Mouse (Mus musculus): ENCODE measurements at regions not wholly inside any gene's neighbourhood (a gene's known extent, or its start where the extent isn't known, plus 50 kb on each side); places are given as distances from the start of the nearest gene placed in this dataset.
A peak's percentile ranks its signal among the peaks of the same experiment; 100 is the strongest.

DNA sequence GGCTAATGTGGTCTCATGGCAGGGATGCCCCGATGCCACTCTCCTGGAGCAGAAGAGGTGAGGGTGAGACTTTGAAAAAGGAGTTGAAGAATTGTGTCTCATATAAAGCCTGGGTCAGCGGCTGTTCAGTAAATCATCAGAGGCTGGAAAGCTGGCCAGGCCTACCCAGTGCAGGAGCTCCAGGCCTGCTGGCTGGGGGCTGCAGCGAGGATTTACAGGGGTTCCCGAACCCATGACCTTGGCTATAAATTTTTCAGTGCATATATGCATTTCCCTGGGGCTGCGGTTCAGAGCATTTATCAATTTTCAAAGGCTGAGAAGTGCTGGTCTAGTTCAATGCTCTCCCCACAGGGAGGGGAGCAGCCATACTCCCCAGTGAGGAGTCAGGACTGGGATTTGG is 70.9 kb upstream of the Aldh1b1 start:
- no peak overlapping the region for H3K4me2 ChIP-seq (ENCODE audit: low read length)
- H3K27ac ChIP-seq = no peak overlapping the region
- no peak overlapping the region for H3K4me3 ChIP-seq (replicated peaks; ENCODE audit: low read depth, low read length)
- H3K4me1 ChIP-seq (replicated peaks; ENCODE audit: insufficient read depth, low read length) = no peaks in the 10 kb centered on the region
- ATAC-seq (replicated peaks; ENCODE audit: low FRiP score, low read depth) = no peak
- no peaks in the 10 kb centered on the region for H3K36me3 ChIP-seq (ENCODE audit: insufficient read depth, low read length)
- H3K9ac ChIP-seq (ENCODE audit: low read depth, low read length) = no peak overlapping the region
- no peaks in the 10 kb centered on the region for H3K9me3 ChIP-seq (replicated peaks; ENCODE audit: low read length)
- WGBS = 29% methylated on average over 5 of the region's 5 CpGs
- no peaks in the 10 kb centered on the region for H3K27me3 ChIP-seq (ENCODE audit: insufficient read depth, low read length)
- peak; percentile 66 for DNase-seq (ENCODE audit: low spot score)
- TF ChIP-seq CTCF (IDR thresholded peaks at IDR 0.05; ENCODE audit: low read depth) = no peak

DNA sequence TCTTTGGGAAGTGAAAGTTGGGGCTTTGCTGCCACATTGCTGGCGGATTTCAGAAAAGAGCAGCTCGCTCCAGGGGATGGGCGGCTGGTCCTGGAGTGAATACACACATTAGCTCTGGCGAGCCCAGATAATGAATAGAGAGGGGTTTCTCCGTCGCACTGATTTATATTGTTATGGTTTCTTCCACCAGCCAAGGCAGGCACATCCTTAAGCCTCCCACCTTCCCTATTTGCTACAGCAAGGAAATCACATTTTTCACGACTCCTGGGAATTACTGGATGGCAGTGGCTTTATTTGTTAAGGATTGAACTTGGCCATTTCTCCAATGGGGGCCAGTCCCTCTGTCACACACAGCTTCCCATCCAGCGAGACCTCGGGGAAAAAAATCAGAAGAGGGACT is 71.3 kb upstream of the Aldh1b1 start:
- TF ChIP-seq CTCF (IDR thresholded peaks at IDR 0.05; ENCODE audit: low read depth) = no peak
- WGBS = 32% methylated on average over 9 of the region's 9 CpGs
- H3K4me1 ChIP-seq (replicated peaks; ENCODE audit: insufficient read depth, low read length) = no peaks in the 10 kb centered on the region
- no peak overlapping the region for H3K9ac ChIP-seq (ENCODE audit: low read depth, low read length)
- no peaks in the 10 kb centered on the region for H3K27me3 ChIP-seq (ENCODE audit: insufficient read depth, low read length)
- ATAC-seq (replicated peaks; ENCODE audit: low FRiP score, low read depth) (no peak), DNase-seq (ENCODE audit: low spot score) (no peak)
- no peaks in the 10 kb centered on the region for H3K36me3 ChIP-seq (ENCODE audit: insufficient read depth, low read length)
- H3K9me3 ChIP-seq (replicated peaks; ENCODE audit: low read length) = no peaks in the 10 kb centered on the region
- no peak overlapping the region for H3K4me3 ChIP-seq (replicated peaks; ENCODE audit: low read depth, low read length)
- H3K27ac ChIP-seq = no peak overlapping the region
- no peak overlapping the region for H3K4me2 ChIP-seq (ENCODE audit: low read length)

DNA sequence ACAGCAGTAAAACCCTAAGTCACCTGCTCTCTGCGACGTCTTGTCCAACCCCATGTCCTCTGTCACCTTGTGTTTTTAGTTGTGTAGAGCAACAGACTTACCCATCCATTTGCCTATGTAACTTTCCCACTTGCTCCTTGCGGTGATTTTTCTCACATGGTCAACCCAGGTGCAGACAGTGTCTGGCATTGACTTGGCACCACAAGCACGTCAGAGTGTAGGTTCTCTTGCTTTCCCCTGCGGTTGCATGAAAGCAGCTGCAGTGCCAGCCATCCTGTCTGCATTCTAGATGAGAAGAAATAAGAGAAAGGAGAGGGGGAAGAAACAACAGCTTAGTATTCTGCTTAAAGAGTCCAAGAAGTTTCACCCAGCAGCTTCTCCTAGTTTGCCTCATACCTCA is 72.0 kb upstream of the Aldh1b1 start:
- no peak overlapping the region for H3K4me3 ChIP-seq (replicated peaks; ENCODE audit: low read depth, low read length)
- no peaks in the 10 kb centered on the region for H3K27me3 ChIP-seq (ENCODE audit: insufficient read depth, low read length)
- H3K9ac ChIP-seq (ENCODE audit: low read depth, low read length) = no peak overlapping the region
- no peaks in the 10 kb centered on the region for H3K9me3 ChIP-seq (replicated peaks; ENCODE audit: low read length)
- H3K27ac ChIP-seq = no peak overlapping the region
- no peak for ATAC-seq (replicated peaks; ENCODE audit: low FRiP score, low read depth)
- H3K4me2 ChIP-seq (ENCODE audit: low read length) = no peak overlapping the region
- no peak for TF ChIP-seq CTCF (IDR thresholded peaks at IDR 0.05; ENCODE audit: low read depth)
- no peaks in the 10 kb centered on the region for H3K36me3 ChIP-seq (ENCODE audit: insufficient read depth, low read length)
- WGBS = 87% methylated on average over 5 of the region's 5 CpGs
- H3K4me1 ChIP-seq (replicated peaks; ENCODE audit: insufficient read depth, low read length) = no peaks in the 10 kb centered on the region
- no peak for DNase-seq (ENCODE audit: low spot score)

DNA sequence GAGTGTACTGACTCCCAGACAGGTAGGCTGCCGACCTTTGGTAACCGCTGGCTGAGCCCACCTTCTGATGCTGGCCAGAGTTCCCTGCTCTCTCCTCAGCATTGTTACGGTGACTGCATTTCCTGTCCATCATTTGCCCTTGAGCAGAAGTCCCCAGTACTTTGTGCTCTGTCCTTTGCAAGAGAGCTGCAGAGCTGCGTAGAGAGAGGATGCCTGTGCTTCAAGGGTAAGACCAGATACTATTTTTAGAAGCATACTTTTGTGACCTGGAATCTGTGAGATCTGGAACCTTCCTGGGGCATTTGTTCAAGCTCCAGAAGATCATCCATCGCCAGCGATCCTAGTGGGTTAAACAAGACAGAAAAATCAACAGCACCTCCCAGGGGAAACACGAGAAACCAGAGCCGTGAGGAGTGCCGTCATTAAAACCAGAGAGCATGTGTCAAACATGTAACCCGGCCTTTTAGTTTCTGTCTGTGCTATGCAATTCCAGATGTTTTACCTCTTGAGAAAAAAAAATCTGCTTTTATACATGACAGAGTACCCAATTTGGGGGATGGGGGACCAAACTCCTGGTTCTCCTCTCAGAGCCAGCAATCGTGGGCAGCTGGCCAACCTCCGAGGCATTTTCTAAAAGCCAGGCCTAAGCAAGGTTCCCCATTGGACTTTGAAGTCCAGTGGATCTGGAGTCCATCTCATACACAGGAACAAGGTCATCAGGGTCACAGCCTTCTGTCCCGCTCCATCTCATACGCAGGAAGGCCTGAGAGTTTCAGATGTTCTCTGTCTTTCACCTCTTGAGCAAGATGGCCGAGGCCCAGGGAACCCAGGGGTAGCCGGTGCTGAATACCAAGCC is 73.5 kb upstream of the Aldh1b1 start:
- Histone ChIP-seq H3K36me3 (ENCODE audit: insufficient read depth, low read length) (no peaks in the 10 kb centered on the region), H3K9me3 (replicated peaks; ENCODE audit: low read length) (no peaks in the 10 kb centered on the region), H3K9ac (ENCODE audit: low read depth, low read length) (no peak overlapping the region), H3K4me1 (replicated peaks; ENCODE audit: insufficient read depth, low read length) (no peaks in the 10 kb centered on the region), H3K4me2 (ENCODE audit: low read length) (no peak overlapping the region), H3K4me3 (replicated peaks; ENCODE audit: low read depth, low read length) (no peak overlapping the region), H3K27me3 (ENCODE audit: insufficient read depth, low read length) (no peaks in the 10 kb centered on the region), H3K27ac (no peak overlapping the region)
- DNase-seq (ENCODE audit: low spot score) (peak; percentile 76), ATAC-seq (replicated peaks; ENCODE audit: low FRiP score, low read depth) (0 out of 2 replicates have a peak, but pooled peaks have one; percentile 13)
- WGBS = 46% methylated on average over 16 of the region's 16 CpGs
- TF ChIP-seq CTCF (IDR thresholded peaks at IDR 0.05; ENCODE audit: low read depth) = no peak

DNA sequence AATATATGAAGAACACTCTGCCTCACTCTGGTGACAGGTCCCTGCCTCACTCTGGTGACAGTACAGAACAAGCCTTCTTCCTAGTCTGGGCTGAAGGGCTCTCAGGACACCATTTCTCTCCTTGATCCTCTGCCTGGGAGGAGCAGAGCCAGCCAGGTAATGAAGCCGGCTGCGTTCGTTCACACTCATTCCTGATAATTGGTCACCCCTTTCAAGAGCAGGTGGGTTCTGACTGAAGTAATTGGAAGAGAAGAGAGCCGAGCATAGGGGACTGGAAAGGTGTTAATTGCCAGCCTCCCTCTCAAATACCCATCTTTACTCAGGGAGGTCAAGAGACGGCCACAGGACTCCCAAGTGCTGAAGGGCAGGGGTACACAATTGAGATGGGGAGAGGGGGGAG is 78.5 kb upstream of the Aldh1b1 start:
- WGBS = 47% methylated on average over 5 of the region's 5 CpGs
- DNase-seq (ENCODE audit: low spot score) = no peak
- ATAC-seq (replicated peaks; ENCODE audit: low FRiP score, low read depth) = no peak
- H3K9ac ChIP-seq (ENCODE audit: low read depth, low read length) = no peak overlapping the region
- no peaks in the 10 kb centered on the region for H3K36me3 ChIP-seq (ENCODE audit: insufficient read depth, low read length)
- H3K27ac ChIP-seq = no peak overlapping the region
- no peaks in the 10 kb centered on the region for H3K9me3 ChIP-seq (replicated peaks; ENCODE audit: low read length)
- no peaks in the 10 kb centered on the region for H3K4me1 ChIP-seq (replicated peaks; ENCODE audit: insufficient read depth, low read length)
- TF ChIP-seq CTCF (IDR thresholded peaks at IDR 0.05; ENCODE audit: low read depth) = no peak
- no peak overlapping the region for H3K4me2 ChIP-seq (ENCODE audit: low read length)
- H3K4me3 ChIP-seq (replicated peaks; ENCODE audit: low read depth, low read length) = no peak overlapping the region
- H3K27me3 ChIP-seq (ENCODE audit: insufficient read depth, low read length) = no peaks in the 10 kb centered on the region

DNA sequence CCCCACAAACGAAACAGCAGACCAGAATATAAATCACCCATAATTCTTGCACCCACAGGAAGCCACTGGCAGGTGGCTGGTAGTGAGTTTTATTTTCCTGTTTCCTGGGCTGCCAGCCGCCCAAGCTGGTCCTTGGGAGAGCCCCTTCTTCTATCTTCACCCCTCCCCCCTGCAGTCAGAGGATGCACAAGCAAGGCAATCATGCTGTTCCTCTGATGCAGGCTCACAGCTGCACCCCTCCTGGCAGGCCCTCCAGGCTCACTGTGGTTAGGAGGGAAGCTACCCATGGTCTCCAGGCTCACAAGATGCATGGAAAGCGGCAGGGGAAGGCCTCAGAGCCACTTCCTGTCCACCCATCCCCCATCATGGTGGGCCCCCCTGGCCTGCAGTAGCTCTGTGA is 79.3 kb upstream of the Aldh1b1 start:
- H3K4me3 ChIP-seq (replicated peaks; ENCODE audit: low read depth, low read length) = no peak overlapping the region
- no peak overlapping the region for H3K9ac ChIP-seq (ENCODE audit: low read depth, low read length)
- H3K4me1 ChIP-seq (replicated peaks; ENCODE audit: insufficient read depth, low read length) = no peaks in the 10 kb centered on the region
- no peak overlapping the region for H3K27ac ChIP-seq
- 48% methylated on average over 3 of the region's 3 CpGs for WGBS
- H3K27me3 ChIP-seq (ENCODE audit: insufficient read depth, low read length) = no peaks in the 10 kb centered on the region
- DNase-seq (ENCODE audit: low spot score) = no peak
- ATAC-seq (replicated peaks; ENCODE audit: low FRiP score, low read depth) = no peak
- H3K9me3 ChIP-seq (replicated peaks; ENCODE audit: low read length) = no peaks in the 10 kb centered on the region
- H3K4me2 ChIP-seq (ENCODE audit: low read length) = no peak overlapping the region
- TF ChIP-seq CTCF (IDR thresholded peaks at IDR 0.05; ENCODE audit: low read depth) = no peak
- no peaks in the 10 kb centered on the region for H3K36me3 ChIP-seq (ENCODE audit: insufficient read depth, low read length)

DNA sequence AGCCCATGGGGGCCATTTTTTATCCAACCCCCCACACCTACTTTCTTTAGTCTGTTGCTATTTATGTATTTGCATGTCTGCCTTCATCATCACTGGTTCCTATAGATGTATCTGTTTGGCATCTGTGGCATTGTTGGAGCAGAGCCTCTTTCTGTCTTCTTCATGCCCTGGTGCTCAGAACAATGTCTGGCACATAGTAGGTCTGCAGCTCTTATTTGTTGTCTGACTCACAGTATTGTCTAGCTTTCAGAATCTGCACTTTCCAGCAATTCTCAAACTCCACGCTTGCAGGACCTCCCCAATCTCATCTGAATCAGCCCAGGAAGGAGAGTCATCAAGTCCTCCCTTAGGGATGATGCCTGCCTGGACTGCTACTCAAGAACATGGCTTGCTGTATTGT is 82.9 kb upstream of the Aldh1b1 start:
- no peak overlapping the region for H3K4me2 ChIP-seq (ENCODE audit: low read length)
- no peak for TF ChIP-seq CTCF (IDR thresholded peaks at IDR 0.05; ENCODE audit: low read depth)
- H3K9me3 ChIP-seq (replicated peaks; ENCODE audit: low read length) = no peaks in the 10 kb centered on the region
- no peak overlapping the region for H3K27ac ChIP-seq
- H3K4me3 ChIP-seq (replicated peaks; ENCODE audit: low read depth, low read length) = no peak overlapping the region
- H3K36me3 ChIP-seq (ENCODE audit: insufficient read depth, low read length) = no peaks in the 10 kb centered on the region
- DNase-seq (ENCODE audit: low spot score) = no peak
- no peak for ATAC-seq (replicated peaks; ENCODE audit: low FRiP score, low read depth)
- no peaks in the 10 kb centered on the region for H3K4me1 ChIP-seq (replicated peaks; ENCODE audit: insufficient read depth, low read length)
- no peak overlapping the region for H3K9ac ChIP-seq (ENCODE audit: low read depth, low read length)
- H3K27me3 ChIP-seq (ENCODE audit: insufficient read depth, low read length) = no peaks in the 10 kb centered on the region
- 85% methylated on average over 1 of the region's 1 CpGs for WGBS
